Mouse (Mus musculus): Measurements from ENCODE around the gene Cd300lf. TPM values are rescaled to one million over a fixed set of nuclear protein-coding genes. Genes with fewer than 3 reads are reported as not detected.

Gene Cd300lf
- total and polyA plus RNA-seq, 2 experiments from 2014 or later: 0.10 to 0.16 TPM

DNA sequence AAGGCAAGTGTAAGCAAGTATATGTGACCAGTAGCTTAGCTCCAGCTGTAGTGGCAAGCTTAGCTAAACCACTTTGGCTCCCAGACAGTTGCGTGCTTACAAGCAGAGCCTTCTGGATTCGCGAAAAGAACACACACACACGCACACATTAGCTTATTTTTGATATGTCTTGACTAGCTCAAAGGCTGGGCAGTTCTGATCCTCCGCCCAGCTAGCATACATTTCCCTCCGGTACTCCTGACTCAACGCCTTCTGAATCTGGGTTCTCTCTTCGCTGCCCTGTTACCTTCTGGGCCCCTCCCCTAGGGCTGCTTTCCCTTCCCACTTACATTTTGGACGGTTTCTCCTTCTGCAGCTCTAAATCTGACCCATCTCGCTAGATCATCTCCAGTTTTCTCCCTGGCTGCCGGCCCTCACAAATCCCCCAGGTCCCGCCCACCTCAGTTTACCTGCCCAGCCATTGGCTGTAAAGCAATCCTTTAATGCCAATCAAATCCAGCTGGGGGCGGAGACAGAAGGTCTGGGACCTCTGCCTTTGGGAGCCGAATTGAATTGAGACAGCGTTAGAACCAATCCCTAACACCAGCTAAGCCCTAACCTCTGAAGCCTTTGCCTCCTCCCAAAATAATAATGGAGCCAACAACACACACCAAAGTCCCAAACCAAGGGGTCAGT, 18.1 kb upstream of the Cd300lf start:
- Histone ChIP-seq H3K9ac (replicated peaks; ENCODE audit: low read length, poor library complexity, severe bottlenecking) (peak overlapping the region; percentile 14; the same call in 1 of the 2 replicates), H3K4me1 (ENCODE audit: insufficient read depth, low read length) (no peaks in the 10 kb centered on the region), H3K27ac (ENCODE audit: low read depth, low read length) (no peak overlapping the region), H3K27me3 (ENCODE audit: insufficient read depth, low read length) (peaks cover 27% of the 10 kb centered on the region), H3K36me3 (ENCODE audit: insufficient read depth, low read length) (no peaks in the 10 kb centered on the region), H3K4me3 (ENCODE audit: low read depth, low read length) (peak overlapping the region; percentile 33), H3K4me2 (ENCODE audit: low read depth, low read length, poor library complexity, severe bottlenecking) (peak overlapping the region; percentile 46), H3K9me3 (ENCODE audit: low read length) (0 out of 2 replicates have a peak, but pooled peaks cover 5% of the 10 kb centered on the region)
- 3% methylated on average over 15 of the region's 15 CpGs for WGBS
- no peak for TF ChIP-seq CTCF (IDR thresholded peaks at IDR 0.05)
- DNase-seq (ENCODE audit: low spot score): peak; percentile 80
- ATAC-seq (ENCODE audit: low FRiP score): peak; percentile 68; the same call in 1 of the 2 replicates

GRCm38 (mm10) chr11:115150741-115151254, 17.0 kb upstream of the Cd300lf start:
- Histone ChIP-seq H3K27me3 (ENCODE audit: insufficient read depth, low read length) (peaks cover 25% of the 10 kb centered on the region), H3K36me3 (ENCODE audit: insufficient read depth, low read length) (no peaks in the 10 kb centered on the region), H3K4me3 (ENCODE audit: low read depth, low read length) (no peak overlapping the region), H3K9ac (replicated peaks; ENCODE audit: low read length, poor library complexity, severe bottlenecking) (no peak overlapping the region), H3K4me1 (ENCODE audit: insufficient read depth, low read length) (no peaks in the 10 kb centered on the region), H3K9me3 (ENCODE audit: low read length) (0 out of 2 replicates have a peak, but pooled peaks cover 5% of the 10 kb centered on the region), H3K27ac (ENCODE audit: low read depth, low read length) (no peak overlapping the region), H3K4me2 (ENCODE audit: low read depth, low read length, poor library complexity, severe bottlenecking) (no peak overlapping the region)
- no peak for TF ChIP-seq CTCF (IDR thresholded peaks at IDR 0.05)
- DNase-seq (ENCODE audit: low spot score) (no peak), ATAC-seq (ENCODE audit: low FRiP score) (no peak)
- WGBS: 84% methylated on average over 6 of the region's 6 CpGs

- H3K27ac ChIP-seq (ENCODE audit: low read depth, low read length): no peak overlapping the region
- no peak overlapping the region for H3K9ac ChIP-seq (replicated peaks; ENCODE audit: low read length, poor library complexity, severe bottlenecking)
- no peak for DNase-seq (ENCODE audit: low spot score)
- H3K4me3 ChIP-seq (ENCODE audit: low read depth, low read length): no peak overlapping the region
- no peak overlapping the region for H3K4me2 ChIP-seq (ENCODE audit: low read depth, low read length, poor library complexity, severe bottlenecking)
- no peak for TF ChIP-seq CTCF (IDR thresholded peaks at IDR 0.05)
- no peaks in the 10 kb centered on the region for H3K36me3 ChIP-seq (ENCODE audit: insufficient read depth, low read length)
- H3K9me3 ChIP-seq (ENCODE audit: low read length): 0 out of 2 replicates have a peak, but pooled peaks cover 5% of the 10 kb centered on the region
- no peaks in the 10 kb centered on the region for H3K4me1 ChIP-seq (ENCODE audit: insufficient read depth, low read length)
- H3K27me3 ChIP-seq (ENCODE audit: insufficient read depth, low read length): no peaks in the 10 kb centered on the region; the same call in 1 of the 2 replicates
- WGBS: 83% methylated on average over 4 of the region's 4 CpGs
- no peak for ATAC-seq (ENCODE audit: low FRiP score)
Measured at GRCm38 (mm10) chr11:115147813-115148212, 14.0 kb upstream of the Cd300lf start.

GRCm38 (mm10) chr11:115141970-115142369, 8.2 kb upstream of the Cd300lf start:
- WGBS: 80% methylated on average over 2 of the region's 2 CpGs
- TF ChIP-seq CTCF (IDR thresholded peaks at IDR 0.05): no peak

GRCm38 (mm10) chr11:115138597-115139262, 4.9 kb upstream of the Cd300lf start:
- Histone ChIP-seq H3K9me3 (ENCODE audit: low read length) (no peaks in the 10 kb centered on the region), H3K4me1 (ENCODE audit: insufficient read depth, low read length) (no peaks in the 10 kb centered on the region), H3K9ac (replicated peaks; ENCODE audit: low read length, poor library complexity, severe bottlenecking) (no peak overlapping the region), H3K27me3 (ENCODE audit: insufficient read depth, low read length) (no peaks in the 10 kb centered on the region), H3K4me2 (ENCODE audit: low read depth, low read length, poor library complexity, severe bottlenecking) (no peak overlapping the region), H3K4me3 (ENCODE audit: low read depth, low read length) (no peak overlapping the region), H3K27ac (ENCODE audit: low read depth, low read length) (no peak overlapping the region), H3K36me3 (ENCODE audit: insufficient read depth, low read length) (no peaks in the 10 kb centered on the region)
- ATAC-seq (ENCODE audit: low FRiP score): no peak
- no peak for TF ChIP-seq CTCF (IDR thresholded peaks at IDR 0.05)
- no peak for DNase-seq (ENCODE audit: low spot score)
- 84% methylated on average over 5 of the region's 5 CpGs for WGBS

More at GRCm38 (mm10) chr11:115141970-115142369, 8.2 kb upstream of the Cd300lf start:
- ATAC-seq (ENCODE audit: low FRiP score): no peak
- H3K36me3 ChIP-seq (ENCODE audit: insufficient read depth, low read length): no peaks in the 10 kb centered on the region
- no peak for DNase-seq (ENCODE audit: low spot score)
- H3K9ac ChIP-seq (replicated peaks; ENCODE audit: low read length, poor library complexity, severe bottlenecking): no peak overlapping the region
- no peaks in the 10 kb centered on the region for H3K27me3 ChIP-seq (ENCODE audit: insufficient read depth, low read length)
- no peak overlapping the region for H3K27ac ChIP-seq (ENCODE audit: low read depth, low read length)
- no peaks in the 10 kb centered on the region for H3K9me3 ChIP-seq (ENCODE audit: low read length)
- no peaks in the 10 kb centered on the region for H3K4me1 ChIP-seq (ENCODE audit: insufficient read depth, low read length)
- H3K4me3 ChIP-seq (ENCODE audit: low read depth, low read length): no peak overlapping the region
- H3K4me2 ChIP-seq (ENCODE audit: low read depth, low read length, poor library complexity, severe bottlenecking): no peak overlapping the region

Data from midbrain, postnatal 0 days (tissue).